Mouse (Mus musculus) skeletal muscle tissue, adult 2 months (tissue): ENCODE results near the gene Kcnk15.

Source experiments
- DNase-seq: peaks from one replicate; pipeline ENCODE4 v3.0.0-alpha.2; 2012; ENCODE audit warnings: low read depth, low spot score

Kcnk15 gene

GRCm38 (mm10) chr2:163853461-163853901, at the start of gene Kcnk15:
Kcnk15 (plus strand) TSS chr2:163853651.
- DNase-seq: no peak

GRCm38 (mm10) chr2:163803838-163804237, 49.6 kb upstream of the Kcnk15 start:
- DNase-seq: no peak

GRCm38 (mm10) chr2:163809166-163809565, 44.3 kb upstream of the Kcnk15 start:
- no peak for DNase-seq

DNA sequence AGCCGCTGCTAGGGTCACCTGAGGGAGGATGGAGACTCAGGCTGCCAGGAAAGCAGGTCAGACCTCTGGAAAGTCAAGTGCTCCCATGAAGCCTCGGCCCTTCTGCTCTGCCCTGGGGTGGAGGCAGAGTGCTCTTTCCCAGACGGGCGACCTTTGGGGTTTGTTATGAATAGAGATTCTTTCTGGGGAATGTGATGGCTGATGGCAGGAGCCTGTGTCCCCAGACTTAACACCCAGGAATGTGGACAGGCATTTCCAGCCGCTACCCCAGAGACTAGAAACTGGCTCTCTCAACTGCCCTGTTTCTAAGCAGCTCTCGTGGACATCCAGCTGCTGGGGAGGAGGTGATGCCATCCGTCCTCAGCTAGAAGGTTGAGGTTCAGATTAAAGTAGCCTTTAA, 43.7 kb upstream of the Kcnk15 start:
- no peak for DNase-seq

DNA sequence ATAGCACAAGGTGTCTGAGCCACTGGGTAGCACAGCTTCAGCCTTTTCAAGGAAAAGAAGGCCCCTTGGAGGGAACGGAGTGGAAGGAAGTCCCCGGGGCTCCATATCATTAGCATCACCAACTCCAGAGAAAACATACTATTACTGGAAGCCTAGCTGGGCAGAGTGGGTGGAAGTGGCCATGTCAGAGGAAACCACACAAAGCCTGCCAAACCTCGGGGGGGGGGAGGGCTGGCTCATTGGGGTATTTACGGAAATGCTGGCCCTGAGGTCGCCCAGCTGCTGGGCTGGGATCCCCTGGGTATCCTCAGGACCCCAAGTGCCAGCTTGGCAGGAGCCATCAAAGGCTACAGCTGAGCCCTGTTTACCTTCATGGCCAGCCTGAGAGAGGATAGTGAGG, 40.4 kb upstream of the Kcnk15 start:
- no peak for DNase-seq

- no peak for DNase-seq
Observed at GRCm38 (mm10) chr2:163814739-163815465, 38.5 kb upstream of the Kcnk15 start.

DNA sequence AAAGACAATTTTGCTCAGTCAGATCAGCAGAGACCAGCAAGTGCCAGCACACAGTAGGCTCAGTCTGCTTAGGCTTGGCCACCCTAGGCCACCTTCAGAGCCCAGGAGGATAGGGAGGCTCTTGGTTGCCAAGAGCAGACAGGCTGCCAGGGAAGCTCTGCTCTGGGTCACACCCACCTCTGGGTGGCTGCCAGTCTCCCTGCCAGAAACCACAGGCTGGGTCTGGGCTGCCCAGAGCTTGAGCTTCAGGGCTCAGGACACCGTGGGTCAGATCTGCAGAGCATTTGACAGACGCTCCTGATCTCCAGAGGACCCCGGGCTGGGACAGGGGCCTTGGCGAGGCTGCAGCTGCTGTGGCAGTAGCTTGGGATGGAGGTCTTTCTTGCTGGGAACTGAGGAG, 32.8 kb upstream of the Kcnk15 start, which contains the start of gene Ccn5:
Gene Ccn5, plus strand, starts transcription at position 255 of the 400 bp plus-strand sequence.
- DNase-seq: peak; percentile 91

DNA sequence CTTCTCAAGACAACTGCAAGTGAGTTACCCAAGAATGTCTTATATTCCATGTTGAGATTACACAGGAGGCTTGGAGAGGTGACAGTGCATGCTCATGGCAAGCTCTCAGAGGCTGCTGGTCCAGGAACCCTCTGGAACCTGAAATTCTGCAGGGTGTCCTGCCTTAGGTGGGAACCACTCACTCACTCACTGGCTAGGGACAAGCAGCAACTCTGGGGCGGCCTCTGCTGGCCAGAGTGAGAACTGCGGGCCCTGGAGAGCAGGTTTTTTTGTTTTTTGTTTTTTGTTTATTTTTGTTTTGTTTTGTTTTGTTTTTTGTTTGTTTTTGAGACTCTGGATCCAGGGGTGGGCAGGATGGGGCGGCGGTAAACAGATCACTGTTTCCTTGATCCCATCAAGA, 30.2 kb upstream of the Kcnk15 start:
- DNase-seq: no peak

- peak; percentile 55 for DNase-seq
Observed at GRCm38 (mm10) chr2:163823771-163824170, 29.7 kb upstream of the Kcnk15 start.

DNA sequence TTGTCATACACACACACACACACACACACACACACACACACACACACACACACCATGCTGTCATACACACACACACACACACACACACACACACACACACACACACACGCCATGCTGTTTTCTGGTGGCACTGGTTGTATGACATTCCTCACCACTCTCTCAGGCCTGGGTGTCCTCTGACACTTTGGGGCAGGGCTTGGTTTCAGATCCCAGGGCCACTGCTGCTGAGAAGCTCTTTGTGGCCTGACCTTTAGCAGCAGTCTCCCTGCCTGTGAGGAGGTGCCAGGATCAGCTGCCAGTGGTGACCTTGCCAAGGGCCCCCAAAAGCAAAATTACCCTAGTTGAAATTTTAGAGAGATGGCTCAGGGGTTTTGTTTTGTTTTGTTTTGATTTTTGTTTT, 27.6 kb upstream of the Kcnk15 start:
- DNase-seq: no peak

- no peak for DNase-seq
Observed at GRCm38 (mm10) chr2:163826494-163826893, 27.0 kb upstream of the Kcnk15 start.

DNA sequence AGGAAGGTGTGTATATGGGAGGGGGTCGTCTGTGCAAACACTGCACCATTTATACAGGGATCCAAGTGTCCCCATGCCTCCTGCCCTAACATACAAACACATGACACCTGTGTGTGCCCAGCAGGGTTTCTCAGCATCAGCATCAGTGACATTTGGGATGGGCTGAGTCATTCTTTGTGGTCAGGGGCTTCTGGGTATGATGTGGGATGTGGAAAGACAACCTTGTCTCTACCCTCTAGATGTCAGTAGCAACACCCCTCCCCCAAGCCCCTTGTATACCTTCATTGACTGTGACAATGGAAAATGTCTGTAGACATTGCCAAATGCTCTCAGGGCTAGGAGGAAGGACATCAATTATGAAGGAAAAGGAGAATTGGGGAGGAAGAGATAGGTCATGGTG, 22.3 kb upstream of the Kcnk15 start:
- no peak for DNase-seq

DNA sequence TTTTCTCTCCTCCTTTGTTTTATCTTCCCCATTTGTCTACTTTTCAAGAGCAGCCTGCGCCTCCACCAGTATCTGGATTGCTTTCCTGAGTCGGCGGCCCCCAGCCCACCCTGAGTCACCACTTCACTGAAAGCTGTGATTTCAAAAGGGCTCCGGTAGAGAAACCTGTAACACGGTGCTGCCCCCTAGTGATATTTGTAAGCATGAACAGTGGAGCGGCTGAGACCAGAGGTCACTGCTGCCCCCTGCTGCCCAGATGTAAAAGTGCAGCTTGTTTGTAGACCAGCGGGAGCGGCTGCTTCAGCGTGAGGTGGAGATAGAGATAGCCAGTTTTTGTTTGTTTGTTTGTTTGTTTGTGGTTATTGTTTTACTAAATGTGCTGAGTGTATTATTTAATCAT, 15.4 kb upstream of the Kcnk15 start:
- peak; percentile 70 for DNase-seq

DNA sequence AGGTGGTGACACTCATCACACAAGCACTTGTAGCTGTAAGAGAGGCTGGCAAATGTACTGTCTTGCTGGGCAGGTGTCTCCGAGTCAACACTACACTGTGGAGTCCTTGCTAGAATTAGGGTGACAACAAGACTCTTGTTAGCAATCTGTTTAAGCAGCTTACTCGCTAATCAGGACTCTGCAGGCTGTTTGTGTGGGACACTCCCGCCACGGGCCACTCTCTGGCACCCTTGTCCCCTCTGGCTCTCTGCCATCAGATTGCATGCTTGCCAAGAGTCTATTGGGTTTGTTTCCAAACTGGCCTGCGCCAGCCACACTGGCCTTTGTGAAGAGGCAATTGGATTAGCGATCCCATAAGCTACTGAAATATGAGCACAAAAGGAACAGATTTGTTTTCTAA, 13.9 kb upstream of the Kcnk15 start:
- DNase-seq: no peak

DNA sequence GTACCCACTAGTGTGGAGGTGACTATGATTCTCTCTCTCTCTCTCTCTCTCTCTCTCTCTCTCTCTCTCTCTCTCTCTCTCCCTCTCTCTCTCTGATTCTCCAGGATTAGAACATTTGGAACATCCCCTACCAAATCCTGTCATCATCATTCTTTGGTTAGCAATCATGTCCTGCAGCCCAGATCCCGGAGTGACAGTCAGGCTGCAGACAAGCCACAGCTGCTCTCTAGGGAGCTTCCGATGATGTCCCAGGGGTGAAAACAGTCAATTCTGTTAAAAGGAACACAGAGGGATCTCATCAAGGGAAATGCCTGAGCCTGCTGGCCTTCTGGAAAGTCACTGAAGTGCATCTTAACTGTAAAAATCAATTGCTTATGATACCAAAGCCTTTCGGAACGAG, 11.4 kb upstream of the Kcnk15 start:
- no peak for DNase-seq

GRCm38 (mm10) chr2:163857233-163857632, 3.8 kb downstream of the Kcnk15 start:
- DNase-seq: no peak

- DNase-seq: no peak
Observed at GRCm38 (mm10) chr2:163858254-163858947, 5.0 kb downstream of the Kcnk15 start.

DNA sequence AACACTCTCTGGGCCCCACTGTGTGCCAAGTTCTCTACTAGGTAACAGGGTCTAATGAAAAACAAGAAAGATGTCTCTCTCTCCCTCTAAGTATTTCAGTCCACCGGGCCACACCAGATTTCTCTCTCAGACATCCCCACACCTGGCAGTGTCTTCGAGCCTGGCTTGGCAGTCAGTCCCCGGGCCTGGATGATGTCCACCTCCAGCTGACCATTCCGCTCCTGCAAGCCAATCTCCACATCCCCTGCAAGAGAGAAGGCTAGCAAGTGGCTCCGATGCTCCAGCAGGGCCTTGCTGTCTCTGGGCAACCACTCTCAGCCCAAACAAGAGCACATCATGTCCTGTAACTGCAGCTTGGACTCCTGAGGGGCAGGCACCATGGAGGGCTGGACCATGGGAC, 11.9 kb downstream of the Kcnk15 start:
- DNase-seq: no peak

- no peak for DNase-seq
Observed at GRCm38 (mm10) chr2:163866061-163866460, 12.6 kb downstream of the Kcnk15 start.

- no peak for DNase-seq
Observed at GRCm38 (mm10) chr2:163869783-163870182, 16.3 kb downstream of the Kcnk15 start.

DNA sequence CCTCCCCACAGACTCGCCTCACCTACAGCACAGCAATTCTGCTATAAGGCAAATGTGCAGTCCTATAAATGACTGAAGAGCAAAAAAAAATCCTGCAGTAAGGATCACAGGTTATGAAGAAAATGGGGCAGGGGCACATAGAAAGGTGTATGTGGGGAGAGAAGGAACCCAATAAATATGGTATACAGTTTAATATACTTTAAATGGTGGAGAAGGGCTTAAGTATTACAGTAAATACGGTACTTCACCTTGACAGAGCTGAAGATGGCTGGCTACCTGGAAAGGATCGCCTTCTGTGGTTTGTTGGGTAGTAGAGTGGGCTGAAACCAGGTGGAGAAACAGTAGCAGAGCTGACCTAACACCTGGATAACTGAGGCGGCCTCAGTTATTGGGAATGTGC, 17.8 kb downstream of the Kcnk15 start:
- DNase-seq: no peak

- no peak for DNase-seq
Observed at GRCm38 (mm10) chr2:163871906-163872305, 18.5 kb downstream of the Kcnk15 start.

DNA sequence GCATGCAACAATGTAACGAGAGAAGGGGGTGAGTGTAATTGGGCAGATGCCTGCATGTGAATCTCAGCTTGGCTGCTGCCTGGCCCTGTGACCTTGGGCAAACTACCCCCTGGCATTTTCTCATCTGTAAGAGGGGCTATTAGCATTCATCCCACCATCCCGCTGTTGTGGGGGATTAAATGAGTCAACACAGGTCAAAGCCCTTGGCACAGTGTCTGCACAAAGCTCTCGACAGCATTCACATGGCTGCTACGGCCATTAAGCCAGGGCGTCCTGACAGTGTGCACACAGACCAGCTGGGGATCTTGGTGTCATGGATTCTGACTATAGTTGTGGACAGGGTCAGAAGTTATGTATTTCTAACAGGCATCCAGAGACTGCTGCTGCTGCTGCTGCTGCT, 21.4 kb downstream of the Kcnk15 start:
- no peak for DNase-seq
